Mouse (Mus musculus) right cerebral cortex, adult 18-20 months (tissue): Measurements from ENCODE around the gene Olfr61.
"Not testable (repeated sequence)": the region's sequence is repeated elsewhere in the genome, so short reads cannot be mapped to it uniquely, and the experiment has no call there.

ENCODE experiments used
- DNase-seq: peaks from one replicate; pipeline ENCODE4 v3.0.0; 2022; ENCODE audit warnings: mixed read lengths

The Olfr61 gene

DNA sequence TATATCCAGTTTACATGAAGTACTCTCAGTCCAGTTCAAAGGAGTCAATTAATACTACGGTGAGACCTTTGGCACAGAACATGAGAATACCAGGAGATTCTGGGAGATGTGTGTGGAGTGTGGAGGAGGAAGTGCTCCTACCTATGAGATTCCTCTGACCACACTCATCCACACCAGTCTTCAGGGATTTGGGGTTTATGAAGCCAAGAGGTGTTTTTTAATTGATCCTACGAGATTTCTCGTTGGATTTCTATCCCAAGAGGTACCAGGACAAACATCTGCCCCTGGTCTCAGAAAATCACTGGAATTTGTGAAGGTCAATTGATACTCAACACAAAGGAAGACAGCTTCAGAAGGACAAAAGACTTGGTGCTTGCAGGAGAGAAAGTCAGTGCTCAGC lies at the start of gene Olfr61:
Olfr61 (plus strand) TSS at position 301 of the 400 bp plus-strand sequence.
- DNase-seq = not testable (repeated sequence)

DNA sequence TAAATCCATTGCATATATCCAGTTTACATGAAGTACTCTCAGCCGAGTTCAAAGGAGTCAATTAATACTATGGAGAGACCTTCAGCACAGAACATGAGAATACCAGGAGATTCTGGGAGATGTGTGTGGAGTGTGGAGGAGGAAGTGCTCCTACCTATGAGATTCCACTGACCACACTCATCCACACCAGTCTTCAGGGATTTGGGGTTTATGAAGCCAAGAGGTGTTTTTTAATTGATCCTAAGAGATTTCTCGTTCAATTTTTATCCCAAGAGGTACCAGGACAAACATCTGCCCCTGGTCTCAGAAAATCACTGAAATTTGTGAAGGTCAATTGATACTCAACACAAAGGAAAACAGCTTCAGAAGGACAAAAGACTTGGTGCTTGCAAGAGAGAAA lies 27.8 kb upstream of the Olfr61 start, which contains the start of gene Olfr46:
Olfr46 (plus strand) TSS at position 301 of the 400 bp plus-strand sequence.
- not testable (repeated sequence) for DNase-seq

DNA sequence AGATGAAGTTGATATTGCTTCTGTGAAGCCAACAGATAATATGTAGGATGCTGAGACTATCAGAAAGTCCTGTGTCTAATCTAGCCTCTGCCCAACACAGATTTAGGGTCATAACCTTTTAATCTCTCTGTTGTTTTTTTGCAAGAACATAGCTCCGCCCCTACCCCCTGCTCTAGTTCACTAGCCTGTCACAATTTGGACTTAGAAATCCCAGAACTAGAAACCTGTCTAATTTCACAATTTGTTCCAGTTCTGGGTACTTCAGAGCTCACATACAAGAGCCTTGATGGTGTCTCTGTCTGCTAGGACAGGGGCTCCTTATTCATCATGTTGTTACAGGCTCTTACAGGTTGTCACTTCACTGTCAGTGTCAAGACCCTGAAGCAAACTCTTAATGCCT lies 1.8 kb downstream of the Olfr61 start:
- no peak for DNase-seq

DNA sequence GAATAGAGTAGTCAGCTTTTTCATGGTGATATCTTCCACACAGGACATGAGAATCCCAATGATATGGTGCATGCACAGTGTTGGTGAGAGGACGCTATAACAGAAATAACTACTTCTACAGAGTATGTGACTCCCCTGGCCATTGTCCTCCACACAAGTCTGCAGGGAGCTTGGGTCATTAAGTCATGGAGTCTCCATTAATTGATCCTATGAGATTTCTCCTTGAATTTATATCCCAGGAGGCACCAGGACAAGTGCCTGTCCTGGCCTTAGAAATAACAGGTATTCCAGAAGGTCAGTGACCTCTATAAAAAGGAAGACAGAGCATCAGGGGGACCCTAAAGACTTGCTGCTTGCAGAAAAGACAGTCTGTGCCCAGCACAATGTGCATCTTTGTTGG lies 17.4 kb downstream of the Olfr61 start, which contains the start of gene Olfr53:
Olfr53 (plus strand) TSS at position 301 of the 400 bp plus-strand sequence.
- no peak for DNase-seq

DNA sequence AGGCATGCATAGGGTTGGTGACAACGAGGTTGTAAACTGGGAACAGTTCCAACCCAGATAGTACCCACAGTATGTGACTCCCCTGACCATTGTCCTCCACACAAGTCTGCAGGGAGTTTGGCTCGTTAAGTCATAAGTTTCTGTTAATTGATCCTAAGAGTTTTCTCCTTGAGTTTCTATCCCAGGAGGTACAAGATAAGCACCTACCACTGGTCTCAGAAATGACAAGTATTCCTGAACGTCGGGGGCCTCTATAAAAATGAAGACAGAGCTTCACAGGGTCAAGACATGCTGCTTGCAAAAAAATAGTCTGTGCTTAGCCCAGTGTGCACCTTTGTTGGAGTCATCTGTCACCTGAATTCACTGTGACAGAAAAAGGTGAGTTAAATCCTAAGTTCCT lies 30.9 kb downstream of the Olfr61 start, which contains the start of gene Olfr539:
Olfr539 (plus strand) TSS at position 301 of the 400 bp plus-strand sequence.
- DNase-seq = no peak

DNA sequence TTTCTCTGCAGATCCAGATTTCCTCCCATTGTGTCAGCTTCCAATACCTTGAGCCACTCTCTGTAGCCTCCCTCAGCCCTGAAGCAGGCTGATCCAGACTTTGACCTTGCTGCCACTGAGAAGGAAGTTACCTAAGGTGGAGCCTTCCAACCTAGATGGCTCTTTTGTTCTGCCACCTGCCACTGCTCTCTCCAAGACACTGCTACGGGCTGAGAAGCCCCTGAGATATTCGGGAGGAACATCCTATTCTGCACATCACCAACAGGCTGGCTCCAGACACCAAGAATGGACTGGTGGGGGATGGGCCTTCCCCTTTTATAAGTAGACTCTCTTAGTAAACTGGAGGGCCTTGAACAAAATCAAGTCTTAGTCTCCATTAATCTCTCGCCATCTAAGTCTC lies 41.9 kb downstream of the Olfr61 start:
- not testable (repeated sequence) for DNase-seq

DNA sequence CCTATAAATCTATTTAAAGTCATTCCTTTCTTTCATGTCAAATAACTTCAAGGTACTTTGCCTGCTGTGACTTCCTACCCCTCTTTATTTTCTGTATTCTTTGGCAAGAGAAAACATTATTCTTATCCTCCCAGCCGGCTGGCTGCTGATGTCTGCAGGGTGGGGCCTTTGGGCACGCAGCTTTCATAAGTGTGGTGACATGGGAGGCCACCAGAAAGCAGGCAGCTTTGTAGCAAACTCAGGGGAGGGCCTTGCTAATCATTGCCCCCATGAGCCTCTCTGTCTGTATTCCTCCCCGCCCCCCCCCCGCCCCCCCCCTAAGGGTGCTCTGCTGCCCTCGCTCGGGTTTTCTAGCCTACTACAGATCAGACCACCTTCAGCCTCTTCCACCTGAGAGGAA lies 47.1 kb downstream of the Olfr61 start:
- DNase-seq = no peak

DNA sequence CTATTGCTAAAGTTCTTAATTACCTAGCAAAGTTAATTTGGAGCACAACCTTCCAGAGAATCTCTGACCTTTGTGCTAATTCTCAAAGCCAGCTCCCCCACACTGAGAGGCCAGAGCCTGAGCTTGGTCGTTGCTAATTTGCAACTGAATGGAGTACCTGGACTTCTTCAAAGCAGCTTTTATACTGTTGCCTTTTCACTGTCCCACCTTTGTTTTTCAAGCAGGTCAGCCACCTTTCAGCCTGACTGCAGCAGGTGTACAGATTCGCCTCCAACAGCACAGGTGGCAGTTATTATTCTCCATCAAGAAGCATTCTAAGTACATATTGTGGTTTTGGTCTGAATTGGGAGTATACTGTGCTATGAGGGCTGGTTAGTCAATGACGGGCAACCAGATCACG lies 50.8 kb downstream of the Olfr61 start:
- DNase-seq = not testable (repeated sequence)

DNA sequence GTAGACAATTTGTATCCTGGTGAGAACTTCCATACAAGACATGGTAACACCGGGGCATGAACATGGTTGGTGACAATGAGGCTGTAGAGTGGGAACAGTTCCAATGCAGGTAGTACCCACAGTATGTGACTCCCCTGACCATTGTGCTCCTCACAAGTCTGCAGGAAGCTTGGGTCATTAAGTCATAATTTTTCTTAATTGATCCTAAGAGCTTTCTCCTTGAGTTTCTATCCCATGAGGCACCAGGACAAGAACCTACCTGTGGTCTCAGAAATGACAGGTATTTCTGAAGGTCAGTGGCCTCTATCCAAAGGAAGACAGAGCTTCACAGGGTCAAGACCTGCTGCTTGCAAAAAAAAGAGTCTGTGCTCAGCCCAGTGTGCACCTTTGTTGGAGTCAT lies 52.9 kb downstream of the Olfr61 start, which contains the start of gene Olfr45:
Olfr45 (plus strand) TSS at position 301 of the 400 bp plus-strand sequence.
- DNase-seq = no peak
